Mouse (Mus musculus): ENCODE measurements around the gene Met. TPM values are rescaled to one million over a fixed set of nuclear protein-coding genes. Genes with fewer than 3 reads are reported as not detected.

Gene Met
- polyA plus RNA-seq, 1 experiment from 2014 or later = 1.9 TPM

- Histone ChIP-seq H3K36me3 (ENCODE audit: control insufficient read depth, insufficient read depth, low read length) (no peaks in the 10 kb centered on the region), H3K27me3 (ENCODE audit: control insufficient read depth, insufficient read depth, low read length) (no peaks in the 10 kb centered on the region), H3K9ac (ENCODE audit: low read depth, low read length) (no peak overlapping the region), H3K27ac (ENCODE audit: low read depth, low read length) (no peak overlapping the region), H3K4me2 (replicated peaks; ENCODE audit: low read depth, low read length) (no peak overlapping the region), H3K4me3 (ENCODE audit: low read depth, low read length) (no peak overlapping the region), H3K9me3 (ENCODE audit: control insufficient read depth, low read length) (no peaks in the 10 kb centered on the region), H3K4me1 (replicated peaks; ENCODE audit: control insufficient read depth, insufficient read depth, low read length) (no peaks in the 10 kb centered on the region)
- 79% methylated on average over 4 of the region's 4 CpGs for WGBS
- DNase-seq (ENCODE audit: low spot score) (no peak), ATAC-seq (ENCODE audit: low FRiP score) (no peak)
These were observed 37.8 kb downstream of the Met start for GRCm38 (mm10) chr6:17501440-17501839.

GRCm38 (mm10) chr6:17502311-17502710 lies 38.7 kb downstream of the Met start:
- no peak for ATAC-seq (ENCODE audit: low FRiP score)
- H3K4me1 ChIP-seq (replicated peaks; ENCODE audit: control insufficient read depth, insufficient read depth, low read length) = no peaks in the 10 kb centered on the region
- H3K4me2 ChIP-seq (replicated peaks; ENCODE audit: low read depth, low read length) = no peak overlapping the region
- H3K36me3 ChIP-seq (ENCODE audit: control insufficient read depth, insufficient read depth, low read length) = no peaks in the 10 kb centered on the region
- no peak overlapping the region for H3K4me3 ChIP-seq (ENCODE audit: low read depth, low read length)
- no peak overlapping the region for H3K27ac ChIP-seq (ENCODE audit: low read depth, low read length)
- 85% methylated on average over 1 of the region's 1 CpGs for WGBS
- DNase-seq (ENCODE audit: low spot score) = no peak
- no peaks in the 10 kb centered on the region for H3K9me3 ChIP-seq (ENCODE audit: control insufficient read depth, low read length)
- H3K27me3 ChIP-seq (ENCODE audit: control insufficient read depth, insufficient read depth, low read length) = no peaks in the 10 kb centered on the region
- no peak overlapping the region for H3K9ac ChIP-seq (ENCODE audit: low read depth, low read length)

DNA sequence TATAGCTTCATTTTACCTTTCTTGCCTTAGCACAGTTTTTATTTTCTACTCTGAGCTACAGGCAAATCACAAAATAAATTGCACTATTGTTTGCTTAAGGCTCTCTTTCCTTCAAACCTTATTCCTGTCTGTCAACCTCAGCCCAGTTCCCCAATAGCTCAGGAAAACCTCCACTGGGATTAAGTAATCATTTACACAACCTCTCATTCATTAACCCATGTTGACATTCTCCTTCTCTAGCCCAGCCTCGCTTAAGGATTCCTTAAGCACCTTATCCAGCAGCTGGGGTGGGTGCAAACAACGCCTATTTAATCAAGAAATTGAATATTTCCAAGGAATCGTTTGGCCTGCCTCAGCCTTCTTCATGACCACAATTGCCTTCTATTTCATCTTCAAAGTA lies 40.1 kb downstream of the Met start:
- H3K27ac ChIP-seq (ENCODE audit: low read depth, low read length) = no peak overlapping the region
- DNase-seq (ENCODE audit: low spot score) (no peak), ATAC-seq (ENCODE audit: low FRiP score) (no peak)
- WGBS = 41% methylated on average over 3 of the region's 3 CpGs
- H3K4me2 ChIP-seq (replicated peaks; ENCODE audit: low read depth, low read length) = no peak overlapping the region
- H3K9me3 ChIP-seq (ENCODE audit: control insufficient read depth, low read length) = no peaks in the 10 kb centered on the region
- H3K4me1 ChIP-seq (replicated peaks; ENCODE audit: control insufficient read depth, insufficient read depth, low read length) = no peaks in the 10 kb centered on the region
- no peak overlapping the region for H3K4me3 ChIP-seq (ENCODE audit: low read depth, low read length)
- no peaks in the 10 kb centered on the region for H3K27me3 ChIP-seq (ENCODE audit: control insufficient read depth, insufficient read depth, low read length)
- no peak overlapping the region for H3K9ac ChIP-seq (ENCODE audit: low read depth, low read length)
- no peaks in the 10 kb centered on the region for H3K36me3 ChIP-seq (ENCODE audit: control insufficient read depth, insufficient read depth, low read length)

- no peak overlapping the region for H3K4me2 ChIP-seq (replicated peaks; ENCODE audit: low read depth, low read length)
- no peaks in the 10 kb centered on the region for H3K36me3 ChIP-seq (ENCODE audit: control insufficient read depth, insufficient read depth, low read length)
- DNase-seq (ENCODE audit: low spot score) = no peak
- no peaks in the 10 kb centered on the region for H3K4me1 ChIP-seq (replicated peaks; ENCODE audit: control insufficient read depth, insufficient read depth, low read length)
- 73% methylated on average over 3 of the region's 3 CpGs for WGBS
- no peak overlapping the region for H3K9ac ChIP-seq (ENCODE audit: low read depth, low read length)
- no peak overlapping the region for H3K4me3 ChIP-seq (ENCODE audit: low read depth, low read length)
- ATAC-seq (ENCODE audit: low FRiP score) = no peak
- H3K27ac ChIP-seq (ENCODE audit: low read depth, low read length) = no peak overlapping the region
- H3K27me3 ChIP-seq (ENCODE audit: control insufficient read depth, insufficient read depth, low read length) = no peaks in the 10 kb centered on the region
- H3K9me3 ChIP-seq (ENCODE audit: control insufficient read depth, low read length) = no peaks in the 10 kb centered on the region
These were observed 41.9 kb downstream of the Met start for GRCm38 (mm10) chr6:17505530-17505929.

DNA sequence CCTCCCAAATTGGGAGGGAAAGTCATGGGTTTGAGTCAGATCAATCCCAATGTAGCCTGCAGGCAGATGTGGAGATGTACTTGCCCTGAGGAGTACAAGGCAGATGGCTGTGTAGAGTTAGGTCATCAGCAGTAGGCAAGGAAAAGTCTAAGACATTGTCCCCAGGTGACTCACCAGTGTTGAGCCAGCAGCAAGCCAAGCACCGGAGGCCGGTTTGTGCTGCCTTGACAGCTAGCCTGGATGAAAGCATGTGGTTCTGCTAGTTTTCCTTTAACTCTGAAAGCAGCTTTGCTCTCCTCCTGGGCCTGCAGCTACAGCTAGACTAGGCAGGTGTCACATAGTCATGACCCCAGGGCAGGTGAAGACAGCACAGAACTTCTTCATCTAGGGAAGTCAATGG lies 43.2 kb downstream of the Met start:
- Histone ChIP-seq H3K4me1 (replicated peaks; ENCODE audit: control insufficient read depth, insufficient read depth, low read length) (no peaks in the 10 kb centered on the region), H3K9me3 (ENCODE audit: control insufficient read depth, low read length) (no peaks in the 10 kb centered on the region), H3K4me3 (ENCODE audit: low read depth, low read length) (no peak overlapping the region), H3K27ac (ENCODE audit: low read depth, low read length) (no peak overlapping the region), H3K36me3 (ENCODE audit: control insufficient read depth, insufficient read depth, low read length) (no peaks in the 10 kb centered on the region), H3K9ac (ENCODE audit: low read depth, low read length) (no peak overlapping the region), H3K27me3 (ENCODE audit: control insufficient read depth, insufficient read depth, low read length) (no peaks in the 10 kb centered on the region), H3K4me2 (replicated peaks; ENCODE audit: low read depth, low read length) (no peak overlapping the region)
- 86% methylated on average over 2 of the region's 2 CpGs for WGBS
- no peak for DNase-seq (ENCODE audit: low spot score)
- ATAC-seq (ENCODE audit: low FRiP score) = no peak

- Histone ChIP-seq H3K27me3 (ENCODE audit: control insufficient read depth, insufficient read depth, low read length) (no peaks in the 10 kb centered on the region), H3K36me3 (ENCODE audit: control insufficient read depth, insufficient read depth, low read length) (no peaks in the 10 kb centered on the region), H3K27ac (ENCODE audit: low read depth, low read length) (no peak overlapping the region), H3K4me2 (replicated peaks; ENCODE audit: low read depth, low read length) (no peak overlapping the region), H3K4me3 (ENCODE audit: low read depth, low read length) (no peak overlapping the region), H3K4me1 (replicated peaks; ENCODE audit: control insufficient read depth, insufficient read depth, low read length) (no peaks in the 10 kb centered on the region), H3K9ac (ENCODE audit: low read depth, low read length) (no peak overlapping the region), H3K9me3 (ENCODE audit: control insufficient read depth, low read length) (no peaks in the 10 kb centered on the region)
- DNase-seq (ENCODE audit: low spot score) = no peak
- 81% methylated on average over 5 of the region's 5 CpGs for WGBS
- no peak for ATAC-seq (ENCODE audit: low FRiP score)
These were observed 44.6 kb downstream of the Met start for GRCm38 (mm10) chr6:17508184-17508583.

- DNase-seq (ENCODE audit: low spot score) (no peak), ATAC-seq (ENCODE audit: low FRiP score) (no peak)
- WGBS = 87% methylated on average over 9 of the region's 9 CpGs
These were observed 45.2 kb downstream of the Met start for GRCm38 (mm10) chr6:17508604-17509372.

GRCm38 (mm10) chr6:17513381-17513780 lies 49.8 kb downstream of the Met start:
- H3K36me3 ChIP-seq (ENCODE audit: control insufficient read depth, insufficient read depth, low read length) = no peaks in the 10 kb centered on the region
- 93% methylated on average over 15 of the region's 15 CpGs for WGBS
- ATAC-seq (ENCODE audit: low FRiP score) (no peak), DNase-seq (ENCODE audit: low spot score) (no peak)
- H3K4me3 ChIP-seq (ENCODE audit: low read depth, low read length) = no peak overlapping the region
- no peaks in the 10 kb centered on the region for H3K4me1 ChIP-seq (replicated peaks; ENCODE audit: control insufficient read depth, insufficient read depth, low read length)
- H3K4me2 ChIP-seq (replicated peaks; ENCODE audit: low read depth, low read length) = no peak overlapping the region
- no peaks in the 10 kb centered on the region for H3K9me3 ChIP-seq (ENCODE audit: control insufficient read depth, low read length)
- no peak overlapping the region for H3K27ac ChIP-seq (ENCODE audit: low read depth, low read length)
- H3K27me3 ChIP-seq (ENCODE audit: control insufficient read depth, insufficient read depth, low read length) = no peaks in the 10 kb centered on the region
- no peak overlapping the region for H3K9ac ChIP-seq (ENCODE audit: low read depth, low read length)

More at GRCm38 (mm10) chr6:17508604-17509372, 45.2 kb downstream of the Met start:
- Histone ChIP-seq H3K9me3 (ENCODE audit: control insufficient read depth, low read length) (no peaks in the 10 kb centered on the region), H3K27ac (ENCODE audit: low read depth, low read length) (no peak overlapping the region), H3K36me3 (ENCODE audit: control insufficient read depth, insufficient read depth, low read length) (no peaks in the 10 kb centered on the region), H3K4me2 (replicated peaks; ENCODE audit: low read depth, low read length) (no peak overlapping the region), H3K27me3 (ENCODE audit: control insufficient read depth, insufficient read depth, low read length) (no peaks in the 10 kb centered on the region), H3K4me3 (ENCODE audit: low read depth, low read length) (no peak overlapping the region), H3K4me1 (replicated peaks; ENCODE audit: control insufficient read depth, insufficient read depth, low read length) (no peaks in the 10 kb centered on the region), H3K9ac (ENCODE audit: low read depth, low read length) (no peak overlapping the region)

GRCm38 (mm10) chr6:17515775-17516460 lies 52.3 kb downstream of the Met start:
- WGBS = 35% methylated on average over 7 of the region's 7 CpGs

More at GRCm38 (mm10) chr6:17515775-17516460, 52.3 kb downstream of the Met start:
- no peak overlapping the region for H3K4me3 ChIP-seq (ENCODE audit: low read depth, low read length)
- no peak for ATAC-seq (ENCODE audit: low FRiP score)
- no peaks in the 10 kb centered on the region for H3K27me3 ChIP-seq (ENCODE audit: control insufficient read depth, insufficient read depth, low read length)
- no peaks in the 10 kb centered on the region for H3K4me1 ChIP-seq (replicated peaks; ENCODE audit: control insufficient read depth, insufficient read depth, low read length)
- H3K9me3 ChIP-seq (ENCODE audit: control insufficient read depth, low read length) = no peaks in the 10 kb centered on the region
- no peak for DNase-seq (ENCODE audit: low spot score)
- H3K9ac ChIP-seq (ENCODE audit: low read depth, low read length) = no peak overlapping the region
- no peaks in the 10 kb centered on the region for H3K36me3 ChIP-seq (ENCODE audit: control insufficient read depth, insufficient read depth, low read length)
- H3K4me2 ChIP-seq (replicated peaks; ENCODE audit: low read depth, low read length) = no peak overlapping the region
- H3K27ac ChIP-seq (ENCODE audit: low read depth, low read length) = no peak overlapping the region
